Mouse (Mus musculus) CH12.LX (cell line): ENCODE data around the gene Napsa. TPM values are rescaled to one million over a fixed set of nuclear protein-coding genes. Genes with fewer than 3 reads are reported as not detected.

ENCODE experiments used
- DNase-seq: peaks from one replicate; pipeline ENCODE4 v3.0.0-alpha.2; 2013; ENCODE audit errors: extremely low read depth
- H3K27ac ChIP-seq: 2 replicates; pipeline ENCODE4 v1.5.1; 2012; ENCODE audit warnings: low read depth, mild to moderate bottlenecking, control low read depth, moderate library complexity; ENCODE audit not compliant: insufficient read depth
- H3K27me3 ChIP-seq: replicated peaks from 2 replicates; pipeline ENCODE3; 2012; ENCODE audit warnings: inconsistent platforms
- H3K36me3 ChIP-seq, 2 experiments: replicated peaks in 1 of 2; 2 replicates each; pipeline versions ENCODE3 to v1.6.1; 2012; ENCODE audit warnings: inconsistent platforms in 1 of 2, low read length in 1 of 2, mild to moderate bottlenecking in 1 of 2, mixed read lengths in 1 of 2, moderate library complexity in 1 of 2; ENCODE audit not compliant: control insufficient read depth in 1 of 2, insufficient read depth in 1 of 2
- H3K4me1 ChIP-seq, 2 experiments: 2 replicates each; pipeline ENCODE4 v1.6.1; 2012; ENCODE audit warnings: inconsistent platforms in 1 of 2, moderate library complexity in 1 of 2; ENCODE audit not compliant: insufficient read depth in 2 of 2, control insufficient read depth in 1 of 2
- H3K4me2 ChIP-seq: 2 replicates; pipeline ENCODE4 v1.6.1; 2012; ENCODE audit warnings: low read depth, mild to moderate bottlenecking, control low read depth; ENCODE audit not compliant: poor library complexity, insufficient read depth, severe bottlenecking
- H3K4me3 ChIP-seq, 3 experiments: fragments of 150-350 bp in 1 of 3; sonication (generic) in 1 of 3; replicated peaks in 1 of 3; 2 replicates each; pipeline versions ENCODE3 to v1.5.1; 2011 to 2012; ENCODE audit warnings: low read depth in 2 of 3, low read length in 2 of 3, mild to moderate bottlenecking in 2 of 3, moderate library complexity in 2 of 3, control low read depth in 1 of 3, improper control_type of control experiment in 1 of 3, inconsistent platforms in 1 of 3, mixed read lengths in 1 of 3; ENCODE audit not compliant: poor library complexity in 1 of 3
- H3K79me2 ChIP-seq: replicated peaks from 2 replicates; pipeline ENCODE4 v1.6.1; 2012; ENCODE audit warnings: mild to moderate bottlenecking, moderate library complexity; ENCODE audit not compliant: control insufficient read depth, poor library complexity, insufficient read depth, severe bottlenecking; ENCODE audit errors: extremely low read depth
- H3K9ac ChIP-seq: 2 replicates; pipeline ENCODE4 v1.6.1; 2012; ENCODE audit warnings: low read depth, mild to moderate bottlenecking, control low read depth, moderate library complexity; ENCODE audit not compliant: insufficient read depth
- H3K9me3 ChIP-seq: replicated peaks from 2 replicates; pipeline ENCODE3; 2012; ENCODE audit warnings: low read length, inconsistent platforms, mixed read lengths
- BHLHE40 ChIP-seq: IDR thresholded peaks from 2 replicates; pipeline ENCODE4 v1.6.1; 2011; ENCODE audit warnings: mild to moderate bottlenecking, low read depth, low read length, improper control_type of control experiment
- CHD1 ChIP-seq: IDR thresholded peaks from 2 replicates; pipeline ENCODE4 v1.6.1; 2012; ENCODE audit warnings: low read depth, low read length, improper control_type of control experiment, inconsistent platforms
- CHD2 ChIP-seq: IDR thresholded peaks from 2 replicates; pipeline ENCODE4 v1.6.1; 2011; ENCODE audit warnings: low read length, improper control_type of control experiment
- CTCF ChIP-seq, 2 experiments: IDR thresholded peaks in 1 of 2; conservative IDR thresholded peaks in 1 of 2; 2 replicates each; pipeline ENCODE4 v1.5.1; 2011 to 2012; ENCODE audit warnings: low read depth in 2 of 2, low read length in 2 of 2, improper control_type of control experiment in 1 of 2, inconsistent platforms in 1 of 2, mild to moderate bottlenecking in 1 of 2, moderate library complexity in 1 of 2
- E2F4 ChIP-seq: IDR thresholded peaks from 2 replicates; pipeline ENCODE4 v1.6.1; 2011; ENCODE audit warnings: low read depth, low read length, improper control_type of control experiment; ENCODE audit not compliant: insufficient replicate concordance
- ELF1 ChIP-seq: IDR thresholded peaks from 2 replicates; pipeline ENCODE4 v1.6.1; 2014; ENCODE audit warnings: low read depth, mild to moderate bottlenecking, inconsistent platforms, low read length, improper control_type of control experiment
- EP300 ChIP-seq: IDR thresholded peaks from 2 replicates; pipeline ENCODE4 v1.6.1; 2011; ENCODE audit warnings: low read length, improper control_type of control experiment
- ETS1 ChIP-seq: conservative IDR thresholded peaks from 2 replicates; pipeline ENCODE4 v1.6.1; 2012; ENCODE audit warnings: low read depth, mild to moderate bottlenecking, inconsistent platforms, low read length, improper control_type of control experiment, moderate library complexity
- GABPA ChIP-seq: IDR thresholded peaks from 2 replicates; pipeline ENCODE4 v1.6.1; 2012; ENCODE audit warnings: low read depth, low read length, improper control_type of control experiment, inconsistent platforms; ENCODE audit not compliant: insufficient replicate concordance
- HCFC1 ChIP-seq: IDR thresholded peaks from 2 replicates; pipeline ENCODE4 v1.6.1; 2012; ENCODE audit warnings: low read depth, mild to moderate bottlenecking, inconsistent platforms, low read length, improper control_type of control experiment
- IRF4 ChIP-seq: IDR thresholded peaks from 2 replicates; pipeline ENCODE4 v1.6.1; 2014; ENCODE audit warnings: low read depth, mild to moderate bottlenecking, inconsistent platforms, low read length, improper control_type of control experiment
- JUN ChIP-seq: IDR thresholded peaks from 2 replicates; pipeline ENCODE4 v1.6.1; 2011; ENCODE audit warnings: low read depth, mild to moderate bottlenecking, low read length, improper control_type of control experiment, moderate library complexity; ENCODE audit not compliant: insufficient read depth
- JUND ChIP-seq: conservative IDR thresholded peaks from 2 replicates; pipeline ENCODE4 v1.6.1; 2011; ENCODE audit warnings: low read depth, low read length, improper control_type of control experiment
- KAT2A ChIP-seq: IDR thresholded peaks from 2 replicates; pipeline ENCODE4 v1.6.1; 2012; ENCODE audit warnings: low read length, improper control_type of control experiment, inconsistent platforms; ENCODE audit not compliant: insufficient replicate concordance
- MAFK ChIP-seq: IDR thresholded peaks from 2 replicates; pipeline ENCODE4 v1.6.1; 2011; ENCODE audit warnings: low read length, improper control_type of control experiment; ENCODE audit not compliant: insufficient replicate concordance
- MAX ChIP-seq: IDR thresholded peaks from 2 replicates; pipeline ENCODE4 v1.6.1; 2011; ENCODE audit warnings: low read length, improper control_type of control experiment
- MAZ ChIP-seq: IDR thresholded peaks from 2 replicates; pipeline ENCODE4 v1.6.1; 2012; ENCODE audit warnings: low read depth, mild to moderate bottlenecking, inconsistent platforms, low read length, improper control_type of control experiment, moderate library complexity
- MEF2A ChIP-seq: IDR thresholded peaks from 2 replicates; pipeline ENCODE4 v1.6.1; 2014; ENCODE audit warnings: low read depth, mild to moderate bottlenecking, inconsistent platforms, low read length, improper control_type of control experiment, borderline replicate concordance
- MXI1 ChIP-seq: IDR thresholded peaks from 2 replicates; pipeline ENCODE4 v1.6.1; 2011; ENCODE audit warnings: mild to moderate bottlenecking, low read depth, low read length, improper control_type of control experiment
- MYC ChIP-seq: IDR thresholded peaks from 2 replicates; pipeline ENCODE4 v1.6.1; 2011; ENCODE audit warnings: low read depth, mild to moderate bottlenecking, improper control_type of control experiment, low read length
- NELFE ChIP-seq: IDR thresholded peaks from 2 replicates; pipeline ENCODE4 v1.6.1; 2011; ENCODE audit warnings: low read depth, low read length, improper control_type of control experiment
- NRF1 ChIP-seq: IDR thresholded peaks from 2 replicates; pipeline ENCODE4 v1.6.1; 2014; ENCODE audit warnings: low read depth, mild to moderate bottlenecking, inconsistent platforms, low read length, improper control_type of control experiment, moderate library complexity
- PAX5 ChIP-seq: IDR thresholded peaks from 2 replicates; pipeline ENCODE4 v1.6.1; 2012; ENCODE audit warnings: low read length, inconsistent platforms, mixed read lengths
- POLR2A ChIP-seq: IDR thresholded peaks from 2 replicates; pipeline ENCODE4 v1.6.1; 2011; ENCODE audit warnings: low read depth, mild to moderate bottlenecking, improper control_type of control experiment, low read length
- POLR2AphosphoS2 ChIP-seq: IDR thresholded peaks from 2 replicates; pipeline ENCODE4 v1.6.1; 2011; ENCODE audit warnings: low read depth, low read length, improper control_type of control experiment
- RAD21 ChIP-seq: IDR thresholded peaks from 2 replicates; pipeline ENCODE4 v1.6.1; 2011; ENCODE audit warnings: low read depth, mild to moderate bottlenecking, low read length, improper control_type of control experiment, moderate library complexity
- RCOR1 ChIP-seq: conservative IDR thresholded peaks from 2 replicates; pipeline ENCODE4 v1.6.1; 2012; ENCODE audit warnings: low read depth, mild to moderate bottlenecking, inconsistent platforms, low read length, improper control_type of control experiment
- SIN3A ChIP-seq: IDR thresholded peaks from 2 replicates; pipeline ENCODE4 v1.6.1; 2012; ENCODE audit warnings: low read length, improper control_type of control experiment, inconsistent platforms
- SMC3 ChIP-seq: IDR thresholded peaks from 2 replicates; pipeline ENCODE4 v1.6.1; 2011; ENCODE audit warnings: low read depth, low read length, improper control_type of control experiment
- TBP ChIP-seq: conservative IDR thresholded peaks from 2 replicates; pipeline ENCODE4 v1.6.1; 2011; ENCODE audit warnings: low read depth, low read length, improper control_type of control experiment
- TCF12 ChIP-seq: IDR thresholded peaks from 2 replicates; pipeline ENCODE4 v1.6.1; 2014; ENCODE audit warnings: low read depth, mild to moderate bottlenecking, inconsistent platforms, low read length, improper control_type of control experiment
- UBTF ChIP-seq: IDR thresholded peaks from 2 replicates; pipeline ENCODE4 v1.6.1; 2012; ENCODE audit warnings: low read depth, mild to moderate bottlenecking, inconsistent platforms, low read length, improper control_type of control experiment, moderate library complexity
- USF1 ChIP-seq: IDR thresholded peaks from 2 replicates; pipeline ENCODE4 v1.6.1; 2014; ENCODE audit warnings: low read depth, mild to moderate bottlenecking, inconsistent platforms, low read length, improper control_type of control experiment
- USF2 ChIP-seq: conservative IDR thresholded peaks from 2 replicates; pipeline ENCODE4 v1.6.1; 2011; ENCODE audit warnings: low read depth, low read length, improper control_type of control experiment
- ZC3H11A ChIP-seq: IDR thresholded peaks from 2 replicates; pipeline ENCODE4 v1.6.1; 2012; ENCODE audit warnings: low read depth, mild to moderate bottlenecking, inconsistent platforms, low read length, improper control_type of control experiment
- ZKSCAN1 ChIP-seq: IDR thresholded peaks from 2 replicates; pipeline ENCODE4 v1.6.1; 2012; ENCODE audit warnings: low read depth, inconsistent platforms, low read length, improper control_type of control experiment, borderline replicate concordance
- ZMIZ1 ChIP-seq: IDR thresholded peaks from 2 replicates; pipeline ENCODE4 v1.6.1; 2012; ENCODE audit warnings: low read depth, mild to moderate bottlenecking, inconsistent platforms, low read length, improper control_type of control experiment
- ZNF384 ChIP-seq: IDR thresholded peaks from 2 replicates; pipeline ENCODE4 v1.6.1; 2012; ENCODE audit warnings: low read depth, low read length, improper control_type of control experiment, inconsistent platforms
- dilution Hi-C: fragments of 300-500 bp; cut with MboI; formaldehyde crosslinking; loops from 2 replicates; pipeline ENCODE4 v1.14.3; 2020; ENCODE audit warnings: low sequenced_read_pairs; ENCODE audit not compliant: extremely low pct_unique_long_range_greater_than_20kb, extremely low pct_ligation_motif_present
- in situ Hi-C: fragments of 300-500 bp; cut with MboI; formaldehyde crosslinking; loops from 3 replicates; pipeline ENCODE4 v1.14.3; 2019; ENCODE audit warnings: low sequenced_read_pairs, low pct_ligation_motif_present, low pct_unique_long_range_greater_than_20kb, mixed read lengths
- polyA plus RNA-seq: library from polyadenylated mRNA; unstranded; fragments of >175 nt; gene quantifications from 2 replicates; pipeline ENCODE4 v1.2.1, GENCODE M21; 2012; ENCODE audit warnings: low read depth; ENCODE audit not compliant: insufficient read length
- total RNA-seq, 2 experiments: library from RNA; depleted of rRNA; stranded (reverse); fragments of 300-350 nt in 1 of 2; fragments of >200 nt in 1 of 2; gene quantifications; 2 replicates each; pipeline ENCODE4 v1.2.3; 2012 to 2014

Napsa gene
- total and polyA plus RNA-seq, 3 experiments, result 175 to 253 (median 194) TPM

DNA sequence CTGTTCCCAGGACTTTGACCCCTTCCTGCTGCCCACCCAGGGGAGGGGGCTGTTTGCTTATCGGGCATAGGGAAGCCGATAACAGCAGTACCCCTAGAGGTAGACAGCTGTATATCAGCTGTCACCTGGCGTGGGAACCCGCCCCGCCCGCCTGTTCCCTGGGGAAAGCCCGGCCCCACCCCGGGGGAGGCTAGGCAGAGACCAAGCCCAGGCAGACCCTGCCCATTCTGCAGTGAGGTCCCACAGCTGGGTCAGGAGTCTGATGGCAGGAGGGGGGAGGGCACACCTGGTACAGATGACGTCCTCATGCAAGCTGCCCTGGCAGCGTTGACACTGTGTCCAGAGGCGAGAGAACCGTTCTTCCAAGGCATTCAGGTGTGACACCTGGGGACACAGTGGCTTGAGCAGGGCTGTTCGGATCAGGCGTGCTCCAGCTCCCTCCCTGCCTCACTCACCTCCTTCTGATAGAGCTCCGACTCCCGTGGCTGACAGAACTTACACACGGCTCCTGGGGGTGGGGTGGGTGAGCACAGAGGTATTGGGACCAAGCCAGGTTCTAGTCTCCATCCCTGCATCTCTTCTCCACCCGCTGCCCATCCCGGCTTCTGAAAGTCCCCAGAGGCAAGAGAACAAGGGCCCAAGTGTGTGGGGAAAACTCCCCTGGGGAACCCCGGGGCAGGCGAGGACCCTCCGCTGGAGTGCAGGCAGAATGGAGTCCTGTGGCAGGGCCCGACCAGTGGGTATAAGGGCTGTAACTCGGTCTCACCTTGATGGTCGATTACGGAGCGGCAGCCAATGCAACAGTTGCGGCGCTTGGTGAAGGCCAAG, 39.0 kb upstream of the Napsa start:
- H3K4me2 ChIP-seq, result peak overlapping the region; percentile 52
- TF ChIP-seq SIN3A (no peak; the same call in none of the 2 replicates), TBP (no peak), RAD21 (no peak), ZNF384 (no peak), USF1 (no peak), IRF4 (0 out of 2 replicates have a peak, but pooled peaks have one; percentile 30), MAX (peak; percentile 16; the same call in 1 of the 2 replicates), POLR2A (no peak; the same call in 1 of the 2 replicates), CHD2 (peak; percentile 69), PAX5 (no peak), UBTF (0 out of 2 replicates have a peak, but pooled peaks have one; percentile 35), JUND (no peak), MAZ (peak; percentile 83), GABPA (no peak), MAFK (0 out of 2 replicates have a peak, but pooled peaks have one; percentile 16), E2F4 (no peak), NELFE (0 out of 2 replicates have a peak, but pooled peaks have one; percentile 44), NRF1 (no peak), EP300 (peak; percentile 65; the same call in 1 of the 2 replicates), KAT2A (0 out of 2 replicates have a peak, but pooled peaks have one; percentile 41), ETS1 (peak; percentile 93), CTCF (conservative IDR thresholded peaks at IDR 0.05 in 1 of 2, IDR thresholded peaks at IDR 0.05 in 1 of 2; ENCODE audit: low read depth in 2 of 2, low read length in 2 of 2) (peak in 1 of 2 experiments; percentile 20; a peak in 2 of 4 replicates), POLR2AphosphoS2 (no peak), USF2 (no peak), ZC3H11A (no peak), MYC (no peak), MXI1 (0 out of 2 replicates have a peak, but pooled peaks have one; percentile 40), ELF1 (no peak), MEF2A (no peak), TCF12 (peak; percentile 98), ZKSCAN1 (no peak), SMC3 (no peak), HCFC1 (no peak; the same call in 1 of the 2 replicates), BHLHE40 (peak; percentile 68), RCOR1 (no peak), JUN (no peak), CHD1 (0 out of 2 replicates have a peak, but pooled peaks have one; percentile 43), ZMIZ1 (peak; percentile 55; the same call in 1 of the 2 replicates)
- peak overlapping the region; percentile 10 to 65 (median 51) for H3K4me3 ChIP-seq
- peaks cover 36 to 68% of the 10 kb centered on the region in 2 experiments for H3K36me3 ChIP-seq
- in situ Hi-C loops, result no loop called here
- H3K4me1 ChIP-seq, result peaks cover 53 to 63% of the 10 kb centered on the region in 2 experiments
- peak; percentile 68 for DNase-seq
- H3K79me2 ChIP-seq, result peaks cover 10% of the 10 kb centered on the region
- H3K27me3 ChIP-seq, result no peaks in the 10 kb centered on the region
- dilution Hi-C loops, result no loop called here
- no peak overlapping the region; the same call in 1 of the 2 replicates for H3K9ac ChIP-seq
- no peaks in the 10 kb centered on the region for H3K9me3 ChIP-seq
- H3K27ac ChIP-seq, result peak overlapping the region; percentile 98
